Mouse (Mus musculus) layer of hippocampus, adult 18-20 months (tissue): ENCODE data around the gene Reep3. TPM values are rescaled to one million over a fixed set of nuclear protein-coding genes. Genes with fewer than 3 reads are reported as not detected.

ENCODE experiments used
- DNase-seq, 2 experiments: peaks; one replicate each; pipeline ENCODE4 v3.0.0; 2022; ENCODE audit warnings: low spot score in 2 of 2
- total RNA-seq, 2 experiments: library from RNA; stranded (reverse); gene quantifications; 2 replicates each; pipeline ENCODE4 v1.2.3; 2021

The Reep3 gene
- total RNA-seq, 2 experiments from 2014 or later = 18.0 to 20.6 TPM

- DNase-seq = no peak
Observed at GRCm38 (mm10) chr10:67111044-67111798, 14.5 kb upstream of the Reep3 start.

GRCm38 (mm10) chr10:67109635-67110034 lies 12.9 kb upstream of the Reep3 start:
- DNase-seq = no peak

DNA sequence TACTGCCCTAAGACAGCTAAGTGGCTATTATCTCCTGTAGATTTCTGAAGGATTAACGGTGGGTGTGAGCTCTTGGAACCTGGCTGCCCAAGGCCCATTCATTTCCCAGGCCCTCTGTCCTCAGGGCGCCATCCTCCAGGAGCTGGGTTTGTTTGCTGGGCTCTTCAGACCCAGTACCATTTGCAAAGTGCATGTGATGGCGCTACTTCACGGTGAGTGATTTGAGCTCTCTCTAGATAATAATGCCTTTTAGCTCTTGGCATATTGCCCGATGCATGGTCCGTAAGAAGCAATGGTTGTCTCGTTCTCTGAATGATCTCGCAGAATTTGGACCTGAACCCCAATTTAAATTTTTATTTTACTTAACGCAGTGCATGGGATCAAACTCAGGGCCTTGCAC lies 11.4 kb upstream of the Reep3 start:
- DNase-seq = no peak

DNA sequence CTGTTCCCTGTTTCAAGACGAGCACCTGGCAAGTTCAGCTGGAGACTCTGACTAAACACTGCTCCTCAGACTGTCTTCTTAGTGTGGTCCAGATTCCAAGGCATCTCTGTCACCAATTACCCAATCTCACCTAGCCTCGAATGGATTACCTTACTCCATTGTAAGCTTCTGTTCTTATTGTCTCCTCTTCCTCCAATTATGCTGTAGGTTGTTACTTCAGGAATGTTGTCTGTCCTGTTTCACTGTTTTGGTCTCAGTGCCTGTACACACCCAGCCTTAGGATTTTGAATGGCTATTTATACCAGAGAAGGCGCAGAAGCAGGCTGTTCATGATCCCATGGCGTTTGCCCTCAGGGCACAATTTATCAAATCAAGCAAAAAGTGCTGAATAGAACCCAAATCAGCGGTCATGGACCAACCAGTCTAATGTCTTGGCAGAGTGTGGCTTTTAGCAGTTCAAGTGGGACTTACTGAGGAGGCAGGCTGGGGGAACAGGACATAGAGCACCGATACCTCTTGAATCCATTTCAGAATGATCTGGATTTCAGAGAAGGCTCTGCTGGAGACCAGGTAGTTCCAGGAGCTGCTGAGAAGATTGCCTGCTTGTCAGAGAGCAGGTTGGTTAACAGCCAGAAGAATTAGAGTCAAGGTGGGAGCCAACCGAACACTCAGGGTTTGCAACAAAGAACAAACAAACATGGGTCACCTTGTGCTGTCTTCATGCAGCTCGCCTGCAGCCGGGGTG lies 10.4 kb upstream of the Reep3 start:
- DNase-seq = no peak

- no peak for DNase-seq
Observed at GRCm38 (mm10) chr10:67106400-67106799, 9.7 kb upstream of the Reep3 start.

DNA sequence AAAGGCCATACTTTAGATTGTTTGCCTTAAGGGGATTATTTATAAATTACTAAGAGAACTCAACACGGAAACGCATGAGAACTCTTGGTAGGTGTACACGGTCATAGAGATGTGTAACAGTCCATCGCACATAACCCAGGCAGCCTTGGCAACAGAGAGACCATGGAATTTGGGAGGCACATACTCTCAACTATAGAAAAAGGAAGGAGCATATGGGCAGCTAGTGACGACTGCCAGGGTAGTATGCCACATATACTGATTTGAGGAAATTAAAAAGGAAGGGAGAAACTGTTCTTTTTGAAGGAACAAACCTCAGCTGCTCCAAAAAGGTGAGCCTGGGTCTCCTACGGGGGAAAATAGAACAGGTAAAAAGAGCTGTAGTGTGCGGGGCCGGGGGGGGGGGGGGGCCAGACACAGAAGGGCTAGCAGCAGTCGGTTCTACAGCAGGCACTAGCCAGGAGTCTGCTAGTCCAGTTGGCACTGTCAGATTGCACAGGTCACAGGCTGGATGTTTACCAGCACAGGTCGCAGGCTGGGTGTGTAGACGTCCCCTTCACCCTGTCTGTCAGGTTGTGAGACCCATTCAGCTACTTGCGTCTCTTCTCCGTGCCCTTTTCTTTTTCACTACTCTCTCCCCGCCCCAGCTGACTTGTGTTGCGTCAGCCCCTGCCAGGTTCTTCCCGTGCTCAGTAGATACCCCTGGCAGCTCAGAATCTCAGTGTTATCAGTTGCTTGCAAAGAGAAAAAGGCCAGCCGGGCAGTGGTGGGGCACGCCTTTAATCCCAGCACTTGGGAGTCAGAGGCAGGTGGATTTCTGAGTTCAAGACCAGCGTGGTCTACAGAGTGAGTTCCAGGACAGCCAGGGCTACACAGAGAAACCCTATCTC lies 8.8 kb upstream of the Reep3 start:
- no peak for DNase-seq

DNA sequence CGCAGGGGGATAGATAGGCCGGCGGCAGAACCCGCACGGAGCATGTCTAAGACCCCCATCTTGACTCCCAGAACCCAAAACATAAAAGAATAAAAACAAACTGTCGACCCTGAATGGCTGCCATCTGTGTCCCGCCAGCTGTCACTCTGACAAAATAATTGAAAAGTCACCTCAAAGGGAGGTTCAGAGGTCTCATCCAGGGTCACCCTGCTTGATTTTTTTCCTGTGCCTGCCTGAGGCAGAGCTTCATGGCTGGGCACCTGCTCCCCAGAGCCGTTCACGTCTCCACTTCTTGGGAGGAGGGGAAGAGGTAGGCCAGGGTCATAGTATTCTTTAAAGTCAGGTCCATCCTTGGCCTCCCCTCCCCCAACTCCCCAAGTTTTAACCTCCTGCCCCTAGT lies 7.8 kb upstream of the Reep3 start:
- no peak for DNase-seq

DNA sequence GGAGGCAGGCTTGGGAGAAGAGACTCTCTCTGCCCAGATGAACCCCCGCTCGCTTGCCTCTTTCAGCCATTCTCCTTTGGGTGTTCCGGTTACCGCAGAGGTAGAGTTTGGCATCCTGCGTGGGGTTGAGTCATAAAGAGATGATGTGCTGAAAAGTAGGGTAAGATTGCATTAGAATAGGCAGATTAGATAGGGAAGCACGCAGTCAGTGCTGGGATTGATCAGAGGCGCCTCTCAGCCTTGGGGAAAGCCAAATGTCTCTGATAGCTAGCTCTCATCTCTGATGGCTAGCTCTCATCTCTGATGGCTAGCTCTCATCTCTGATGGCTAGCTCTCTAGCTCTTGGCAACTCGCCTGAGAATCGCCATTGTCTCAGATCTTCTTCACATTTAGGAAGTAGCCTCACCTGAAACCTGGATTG lies 4.1 kb upstream of the Reep3 start:
- DNase-seq = no peak

DNA sequence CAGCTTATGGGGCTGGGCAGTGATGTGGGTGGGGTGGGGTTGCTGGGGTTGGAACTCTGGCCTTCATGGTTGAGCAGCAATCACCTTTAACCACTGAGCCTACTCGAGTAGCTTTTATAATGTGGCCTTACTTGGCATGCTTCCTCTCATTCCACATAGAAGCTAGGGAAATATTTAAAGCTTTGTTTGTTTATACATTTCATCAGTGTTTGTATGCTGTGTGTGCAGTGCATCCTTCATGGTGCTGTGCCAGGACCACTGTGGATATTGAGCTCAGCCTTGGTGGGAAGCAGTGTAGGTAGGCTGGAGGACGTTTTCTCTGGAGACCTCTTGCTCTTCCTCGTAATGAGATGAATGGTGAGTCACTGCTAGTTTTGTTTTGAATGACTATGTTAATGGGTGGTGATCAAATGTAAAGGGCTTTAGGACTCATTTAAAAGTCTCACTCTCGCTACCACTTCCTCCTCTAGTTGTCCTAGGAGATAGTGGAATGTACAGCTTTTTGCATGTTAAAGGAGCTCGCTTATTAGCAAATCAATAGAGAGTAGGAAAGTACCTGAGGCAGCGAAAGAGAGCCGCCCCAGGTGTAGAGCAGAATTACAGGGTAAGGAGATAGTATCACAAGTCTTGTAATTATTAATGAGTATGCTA lies 3.4 kb upstream of the Reep3 start:
- DNase-seq = no peak

GRCm38 (mm10) chr10:67099183-67099929 lies 2.6 kb upstream of the Reep3 start:
- DNase-seq = no peak

GRCm38 (mm10) chr10:67098408-67099050 lies 1.8 kb upstream of the Reep3 start:
- DNase-seq = peak in 1 of 2 experiments; percentile 59

GRCm38 (mm10) chr10:67097437-67098150 lies 849 bp upstream of the Reep3 start:
- no peak for DNase-seq

DNA sequence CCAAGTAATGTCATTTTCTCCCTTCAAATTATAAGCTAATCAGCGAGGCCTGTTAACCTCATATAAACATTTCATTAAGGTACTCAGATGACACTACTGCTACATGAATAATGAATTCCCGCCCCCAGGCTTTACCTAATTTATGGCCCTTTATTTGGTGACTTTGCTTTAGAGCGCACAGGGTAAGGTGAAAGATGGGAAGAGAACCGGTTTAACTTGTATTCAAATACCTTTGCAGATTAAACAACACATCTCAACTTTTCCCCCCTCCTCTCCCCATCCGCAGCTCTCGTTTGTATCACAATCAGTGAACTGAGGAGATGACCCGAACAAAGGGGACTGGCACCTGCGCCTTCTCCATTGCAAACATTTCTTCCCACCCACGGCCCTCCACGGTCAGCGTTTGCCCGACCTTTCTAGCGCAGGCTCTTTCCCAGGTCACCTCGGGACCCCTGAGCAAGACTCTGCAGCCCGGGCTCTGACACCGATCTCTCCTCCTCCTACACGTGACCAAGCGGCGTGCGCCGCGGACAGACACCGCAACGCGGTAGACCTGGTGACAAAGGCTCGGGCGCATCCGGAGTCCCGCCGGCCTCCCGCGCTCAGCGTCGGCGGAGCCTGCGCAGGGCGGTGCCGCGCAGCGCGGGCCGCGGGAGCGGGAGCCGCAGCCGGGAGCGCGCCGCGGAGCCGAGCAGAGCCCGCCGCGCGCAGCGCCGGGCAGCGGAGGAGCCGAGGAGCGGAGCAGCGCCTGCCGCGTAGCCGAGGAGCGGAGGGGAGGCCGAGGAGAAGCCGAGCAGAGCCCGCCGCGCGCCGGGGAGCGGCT lies 736 bp downstream of the Reep3 start, which contains the start of gene Jmjd1c:
Jmjd1c (plus strand) TSS at position 328 of the 823 bp plus-strand sequence.
- DNase-seq = peak; percentile 83 to 84

GRCm38 (mm10) chr10:67094922-67095321 lies 1.8 kb downstream of the Reep3 start:
- no peak for DNase-seq

- DNase-seq = no peak
Observed at GRCm38 (mm10) chr10:67090611-67091010, 6.1 kb downstream of the Reep3 start.

DNA sequence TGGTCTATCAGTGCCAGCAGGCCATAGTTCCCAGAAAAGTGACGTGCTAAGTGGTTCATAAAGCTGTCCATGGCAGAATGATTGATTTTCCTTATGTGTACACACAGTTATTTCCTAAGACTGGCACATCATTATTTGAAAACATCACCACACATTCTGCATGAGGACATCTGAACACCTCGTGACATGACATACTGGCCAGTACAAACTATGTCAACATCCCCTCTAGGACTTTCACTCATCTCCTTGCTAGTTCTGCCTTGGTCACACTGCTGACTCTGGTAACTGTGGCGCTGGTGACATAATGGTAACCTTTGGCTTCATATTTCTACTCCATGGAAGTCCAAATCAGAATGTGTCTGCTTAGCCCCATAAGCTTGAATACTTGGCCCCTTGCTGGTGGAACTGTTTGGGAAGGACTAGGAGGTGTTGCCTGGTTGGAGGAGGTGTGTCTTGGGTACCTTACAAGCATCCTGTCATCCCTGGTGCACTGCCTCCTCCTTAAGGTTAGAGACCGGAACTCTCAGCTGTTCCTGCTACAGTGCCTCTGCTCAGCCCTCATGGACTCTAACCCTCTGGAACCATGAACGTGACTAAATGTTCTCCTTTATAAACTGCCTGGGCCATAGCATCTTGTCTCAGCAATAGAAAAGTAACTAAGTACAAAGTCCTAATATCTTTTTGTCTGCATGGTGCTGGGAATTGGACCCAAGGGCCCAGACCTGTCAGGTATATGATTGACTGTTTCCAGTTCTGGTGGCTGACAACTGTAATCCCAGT lies 9.1 kb downstream of the Reep3 start:
- no peak for DNase-seq

- DNase-seq = no peak
Observed at GRCm38 (mm10) chr10:67085916-67086315, 10.8 kb downstream of the Reep3 start.
